Mouse (Mus musculus) retina, embryonic 14.5 days (tissue): ENCODE measurements around the gene Krtap5-4.
"Not testable (repeated sequence)": the region's sequence is repeated elsewhere in the genome, so short reads cannot be mapped to it uniquely, and the experiment has no call there.

Experiments
- DNase-seq: peaks from one replicate; pipeline ENCODE4 v3.0.0-alpha.2; 2015; ENCODE audit warnings: low spot score

Krtap5-4 gene

GRCm38 (mm10) chr7:142303249-142303648 lies at the start of gene Krtap5-4:
Gene Krtap5-4 (plus strand): TSS chr7:142303549.
- DNase-seq = no peak

DNA sequence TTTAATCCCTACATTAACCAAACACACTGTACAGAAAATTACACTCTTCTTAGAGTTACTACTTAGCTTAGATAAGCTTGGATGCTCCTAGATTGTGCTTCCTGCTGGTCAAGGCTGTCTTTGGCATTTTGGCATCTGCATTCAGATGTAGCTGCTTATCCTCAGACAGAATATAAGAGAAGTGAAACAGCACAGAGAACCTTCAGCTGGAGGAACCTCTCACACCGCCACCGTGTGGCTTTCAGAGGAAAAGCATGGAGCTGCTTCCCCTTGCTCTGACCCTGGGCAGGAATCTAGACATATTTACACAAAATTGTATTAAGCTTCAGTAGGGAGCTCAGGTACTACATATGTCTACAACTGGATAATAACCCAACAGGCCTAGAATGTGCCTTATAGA lies 47.8 kb upstream of the Krtap5-4 start:
- peak; percentile 77 for DNase-seq

DNA sequence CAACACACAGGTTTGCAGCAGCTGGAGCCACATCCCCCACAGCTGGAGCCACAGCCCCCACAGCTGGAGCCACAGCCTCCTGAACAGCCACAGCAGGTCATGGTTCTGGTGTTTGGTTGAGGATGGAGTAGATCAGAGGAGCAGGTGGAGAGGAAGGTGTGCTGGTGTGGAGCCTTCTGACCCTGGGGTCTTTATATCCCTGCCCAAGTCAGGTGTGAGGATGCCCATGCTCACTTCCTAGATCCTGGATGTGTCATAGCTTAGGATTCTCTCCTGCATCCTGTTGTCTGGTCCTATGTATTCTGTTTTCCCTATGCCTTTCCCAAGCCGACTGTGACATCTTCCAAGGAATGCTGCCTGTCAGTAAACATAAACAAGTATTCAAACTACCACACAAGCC lies 45.1 kb upstream of the Krtap5-4 start, which contains the start of gene Gm2431:
Gene Gm2431, minus strand, starts transcription at position 101 of the 400 bp plus-strand sequence.
- not testable (repeated sequence) for DNase-seq

DNA sequence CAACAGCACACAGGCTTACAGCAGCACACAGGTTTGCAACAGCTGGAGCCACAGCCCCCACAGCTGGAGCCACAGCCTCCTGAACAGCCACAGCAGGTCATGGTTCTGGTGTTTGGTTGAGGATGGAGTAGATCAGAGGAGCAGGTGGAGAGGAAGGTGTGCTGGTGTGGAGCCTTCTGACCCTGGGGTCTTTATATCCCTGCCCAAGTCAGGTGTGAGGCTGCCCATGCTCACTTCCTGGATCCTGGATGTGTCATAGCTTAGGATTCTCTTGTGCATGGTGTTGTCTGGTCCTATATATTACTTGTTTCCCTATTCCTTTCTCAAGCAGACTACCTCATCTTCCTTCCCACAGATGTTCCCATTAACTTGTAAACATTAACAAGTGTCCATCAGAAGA lies 29.1 kb upstream of the Krtap5-4 start, which contains the start of gene Gm4559:
Gene Gm4559, minus strand, starts transcription at position 101 of the 400 bp plus-strand sequence.
- DNase-seq = not testable (repeated sequence)

DNA sequence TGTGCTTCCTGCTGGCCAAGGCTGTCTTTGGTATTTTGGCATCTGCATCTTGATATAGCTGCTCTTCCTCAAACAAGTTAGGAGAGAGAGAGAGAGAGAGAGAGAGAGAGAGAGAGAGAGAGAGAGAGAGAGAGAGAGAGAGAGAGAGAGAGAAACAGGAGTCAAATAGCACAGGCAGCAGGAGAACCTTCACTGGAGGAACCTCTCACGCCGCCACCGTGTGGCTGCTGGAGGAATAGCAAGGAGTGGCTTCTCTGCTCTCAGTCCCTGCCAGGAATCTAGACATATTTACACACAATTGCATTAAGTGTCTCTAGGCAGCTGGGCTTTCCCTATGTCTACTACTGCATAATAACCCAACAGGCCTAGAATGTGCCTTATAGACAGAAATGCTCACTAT lies 25.2 kb upstream of the Krtap5-4 start:
- DNase-seq = peak; percentile 86

DNA sequence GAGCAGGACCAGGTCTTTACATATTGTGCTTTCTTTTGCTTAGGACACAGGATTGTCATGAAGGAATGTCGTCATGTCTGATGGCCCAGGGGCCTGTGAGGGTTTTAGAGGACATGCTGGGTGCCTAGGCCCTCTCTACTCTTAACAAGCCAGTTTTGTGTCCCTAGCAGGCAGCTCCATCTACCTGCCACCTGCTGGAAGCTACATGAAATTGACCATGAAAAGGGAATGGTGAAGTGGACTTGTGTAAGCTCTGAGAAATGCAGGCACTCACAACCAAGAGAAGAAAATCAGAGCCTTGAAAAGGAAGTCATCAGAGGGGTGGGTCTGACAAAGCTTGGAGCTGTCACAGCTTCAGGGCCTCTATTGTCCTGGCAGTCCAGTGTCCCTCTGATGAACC lies 24.1 kb upstream of the Krtap5-4 start:
- not testable (repeated sequence) for DNase-seq

DNA sequence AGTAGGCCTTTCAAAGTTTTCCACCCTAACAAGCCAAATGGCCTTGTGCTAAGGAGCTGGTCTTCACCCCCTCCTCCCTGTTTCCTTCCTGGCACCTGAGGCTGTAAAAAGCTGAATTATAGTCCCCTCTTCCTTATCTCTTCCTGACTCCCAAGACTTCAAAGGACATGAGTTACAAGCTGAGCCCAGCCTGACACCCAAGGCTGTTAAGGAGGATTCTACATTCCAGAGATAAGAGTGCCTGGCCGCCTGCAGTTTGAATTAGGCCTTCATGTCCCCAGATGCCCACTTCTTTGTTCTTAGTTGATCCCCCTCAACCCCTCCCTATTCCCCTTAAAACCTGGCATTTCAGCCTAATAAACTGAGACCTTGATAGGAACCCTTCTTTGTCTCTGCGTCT lies 20.5 kb upstream of the Krtap5-4 start:
- DNase-seq = not testable (repeated sequence)

GRCm38 (mm10) chr7:142284023-142284591 lies 19.2 kb upstream of the Krtap5-4 start:
- peak; percentile 73 for DNase-seq

DNA sequence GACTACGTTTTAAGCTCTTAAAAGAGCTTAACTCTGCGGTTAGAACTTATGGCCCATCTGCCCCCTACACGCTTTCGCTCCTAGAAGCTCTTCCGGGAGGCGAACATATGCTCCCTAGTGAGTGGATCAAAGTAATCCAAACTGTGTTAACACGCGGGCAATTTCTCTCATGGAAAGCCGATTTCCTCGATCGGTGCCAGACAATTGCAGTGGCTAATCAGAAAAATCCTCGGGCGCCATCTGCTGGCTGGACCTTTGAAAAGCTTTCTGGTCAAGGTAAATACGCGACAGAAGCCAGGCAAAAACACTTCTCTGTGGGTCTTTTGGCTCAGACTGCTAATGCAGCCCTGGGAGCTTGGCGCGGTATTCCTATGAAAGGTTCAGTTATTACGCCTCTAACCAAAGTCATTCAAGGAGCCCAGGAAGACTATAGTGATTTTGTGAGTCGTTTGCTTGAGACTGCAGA lies 18.7 kb upstream of the Krtap5-4 start:
- peak; percentile 100 for DNase-seq

- DNase-seq = peak; percentile 64
Measured at GRCm38 (mm10) chr7:142285130-142285835, 18.1 kb upstream of the Krtap5-4 start.

- DNase-seq = not testable (repeated sequence)
Measured at GRCm38 (mm10) chr7:142285910-142286612, 17.3 kb upstream of the Krtap5-4 start.

- peak; percentile 74 for DNase-seq
Measured at GRCm38 (mm10) chr7:142293851-142294250, 9.5 kb upstream of the Krtap5-4 start.

DNA sequence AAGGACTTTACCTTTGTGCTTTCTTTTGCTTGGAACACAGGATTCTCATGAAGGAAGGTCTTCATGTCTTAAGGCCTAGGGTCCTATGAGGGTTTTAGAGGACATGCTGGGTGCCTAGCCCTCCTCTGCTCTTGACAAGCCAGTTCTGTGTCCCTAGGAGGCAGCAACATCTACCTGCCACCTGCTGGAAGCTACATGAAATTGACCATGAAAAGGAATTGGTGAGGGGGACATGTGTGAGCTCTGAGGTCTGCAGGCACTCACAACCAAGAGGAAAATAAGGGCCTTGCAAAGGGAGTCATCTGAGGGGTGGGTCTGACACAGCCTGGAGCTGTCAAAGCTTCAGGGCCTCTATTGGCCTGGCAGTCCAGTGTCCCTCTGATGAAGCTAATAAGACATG lies 7.9 kb upstream of the Krtap5-4 start:
- no peak for DNase-seq

DNA sequence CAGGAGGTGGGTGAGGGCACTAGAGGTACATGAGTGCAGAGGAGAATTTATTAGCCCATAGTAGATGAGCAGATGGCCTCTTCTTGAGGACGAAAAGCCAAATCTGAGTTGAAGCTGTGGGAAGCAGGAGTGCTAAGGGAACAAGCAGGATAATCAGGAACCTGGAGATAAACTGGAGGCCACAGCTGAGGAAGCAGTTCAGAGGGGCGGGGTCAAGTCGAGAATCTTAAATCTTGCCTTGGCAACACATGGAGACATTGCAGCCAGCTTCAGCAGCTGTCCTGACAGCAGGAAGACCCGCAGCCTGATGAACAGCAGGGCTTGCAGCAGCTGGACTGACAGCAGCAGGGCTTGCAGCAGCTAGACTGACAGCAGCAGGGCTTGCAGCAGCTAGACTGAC lies 7.2 kb upstream of the Krtap5-4 start:
- DNase-seq = not testable (repeated sequence)

- not testable (repeated sequence) for DNase-seq
Measured at GRCm38 (mm10) chr7:142297018-142297417, 6.3 kb upstream of the Krtap5-4 start, which contains the start of gene Krtap5-1. Gene Krtap5-1 (minus strand): TSS chr7:142297118.

- not testable (repeated sequence) for DNase-seq
Measured at GRCm38 (mm10) chr7:142303929-142304328, 580 bp downstream of the Krtap5-4 start.

- DNase-seq = no peak
Measured at GRCm38 (mm10) chr7:142314600-142315285, 11.4 kb downstream of the Krtap5-4 start.

GRCm38 (mm10) chr7:142316558-142316957 lies 13.2 kb downstream of the Krtap5-4 start:
- DNase-seq = peak; percentile 81

DNA sequence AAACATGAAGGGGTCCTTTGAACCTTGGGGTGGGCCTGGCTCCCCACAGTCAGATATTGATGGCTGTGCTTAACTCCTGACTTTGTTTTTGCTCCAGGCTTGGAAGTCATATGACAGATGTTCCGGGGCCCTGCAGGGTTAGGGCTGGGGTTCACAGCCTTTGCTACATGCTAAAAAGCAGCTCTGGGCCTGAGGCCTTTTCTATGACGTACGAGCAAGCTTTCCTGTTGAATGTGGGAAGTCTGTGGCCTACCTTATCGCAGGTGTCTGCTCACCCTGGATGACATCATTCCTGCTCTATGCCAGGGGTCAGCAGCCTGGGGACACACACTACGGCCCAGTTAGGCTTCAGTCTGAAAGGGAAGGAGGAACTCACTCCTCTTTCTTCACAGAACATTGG lies 13.9 kb downstream of the Krtap5-4 start:
- DNase-seq = no peak

DNA sequence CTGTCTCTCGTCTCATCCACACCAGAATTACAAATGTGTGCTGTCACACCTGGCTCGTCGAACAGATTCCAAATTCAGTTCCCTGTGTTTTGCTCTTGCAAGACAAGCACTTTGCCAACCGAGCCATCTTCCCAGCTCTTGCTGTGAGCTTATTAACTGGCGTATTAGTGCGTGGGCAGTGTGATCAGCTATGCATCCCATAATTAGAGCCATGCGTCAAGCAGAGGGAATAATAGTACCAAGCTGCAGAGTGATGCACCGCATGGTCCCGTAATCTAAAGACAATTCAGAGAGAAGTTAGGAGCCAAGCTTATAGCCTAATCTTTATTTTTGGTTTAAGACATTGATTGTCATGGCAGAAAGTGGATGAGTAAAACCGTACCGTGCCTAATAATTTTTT lies 15.8 kb downstream of the Krtap5-4 start:
- no peak for DNase-seq

DNA sequence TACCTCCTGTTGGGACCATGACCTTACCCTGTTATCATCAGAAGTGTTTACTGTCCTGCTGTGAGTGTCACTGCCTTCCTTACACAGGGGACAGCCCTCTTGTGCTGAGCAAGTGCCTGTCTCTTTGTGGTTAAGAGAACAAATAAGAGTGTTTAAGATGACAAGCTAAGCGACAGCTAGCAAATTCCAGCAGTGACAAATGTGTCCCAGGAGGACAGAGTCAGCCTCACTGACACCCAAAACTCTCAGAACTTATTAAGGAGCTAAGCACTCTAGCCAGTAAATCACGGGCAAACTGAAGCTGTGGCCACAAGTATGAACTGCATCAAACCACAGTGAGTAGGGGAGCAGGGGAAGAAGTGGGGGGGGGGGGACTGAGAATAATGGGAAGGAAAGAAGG lies 17.6 kb downstream of the Krtap5-4 start:
- no peak for DNase-seq
